Mouse (Mus musculus): ENCODE measurements at regions not wholly inside any gene's neighbourhood (a gene's known extent, or its start where the extent isn't known, plus 50 kb on each side); places are given as distances from the start of the nearest gene placed in this dataset.

DNA sequence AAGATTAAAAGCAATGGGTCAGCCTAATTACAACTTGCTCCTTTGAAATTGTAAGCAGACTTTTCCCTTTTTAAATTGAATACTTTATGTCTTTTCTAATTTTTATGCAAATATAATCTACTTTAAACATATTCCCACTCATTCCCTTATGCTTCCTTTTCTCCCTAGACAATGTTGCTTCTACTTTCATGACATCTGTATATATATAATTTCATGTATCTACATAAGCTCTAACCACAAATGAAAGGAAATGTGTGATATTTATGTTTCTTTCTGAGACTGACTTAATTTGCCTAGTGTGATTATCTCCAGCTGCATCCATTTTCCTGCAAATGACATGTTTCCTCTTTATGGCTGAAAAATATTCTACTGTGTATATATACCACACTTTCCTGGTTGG lies 77.9 kb upstream of the Nampt start:
- TF ChIP-seq CTCF (IDR thresholded peaks at IDR 0.05; ENCODE audit: low read depth, low read length) (no peak), POLR2AphosphoS5 (IDR thresholded peaks at IDR 0.05; ENCODE audit: insufficient replicate concordance, low read depth, low read length) (no peak), GATA1 (IDR thresholded peaks at IDR 0.05; ENCODE audit: borderline replicate concordance, low read length) (no peak)
